Mouse (Mus musculus): ENCODE results near the gene Afg1l. TPM values are rescaled to one million over a fixed set of nuclear protein-coding genes. Genes with fewer than 3 reads are reported as not detected.
A peak's percentile ranks its signal among the peaks of the same experiment; 100 is the strongest.

Gene Afg1l
- total RNA-seq, 2 experiments from 2014 or later = 8.5 to 10.5 TPM

- intact Hi-C loops (cut with DNase I) = no loop called here
- no peak for DNase-seq
These were observed 90.2 kb downstream of the Afg1l start for GRCm38 (mm10) chr10:42388181-42388580.

GRCm38 (mm10) chr10:42384946-42385644, 93.3 kb downstream of the Afg1l start:
- DNase-seq = no peak
- intact Hi-C loops (cut with DNase I) = no loop called here

DNA sequence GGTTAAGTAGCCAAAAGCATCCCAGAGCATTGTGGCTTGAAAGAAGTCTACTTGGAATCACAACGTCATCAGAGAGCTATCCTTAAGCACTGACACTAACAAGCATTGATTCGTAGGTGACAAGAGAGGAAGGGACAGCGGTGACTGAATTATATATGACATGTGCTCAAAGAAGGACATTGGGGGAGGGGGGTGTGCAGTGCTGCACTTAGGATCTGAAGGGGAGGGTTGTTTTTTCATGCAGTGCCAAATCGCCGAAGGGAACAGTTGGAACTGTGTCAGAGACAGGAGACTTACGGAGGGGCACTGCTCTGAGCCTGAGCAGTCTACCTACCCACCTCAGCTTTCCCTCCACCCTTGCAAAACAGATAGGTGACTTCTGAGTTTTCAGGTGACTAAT, 94.7 kb downstream of the Afg1l start:
- intact Hi-C loops (cut with DNase I) = no loop called here
- no peak for DNase-seq

DNA sequence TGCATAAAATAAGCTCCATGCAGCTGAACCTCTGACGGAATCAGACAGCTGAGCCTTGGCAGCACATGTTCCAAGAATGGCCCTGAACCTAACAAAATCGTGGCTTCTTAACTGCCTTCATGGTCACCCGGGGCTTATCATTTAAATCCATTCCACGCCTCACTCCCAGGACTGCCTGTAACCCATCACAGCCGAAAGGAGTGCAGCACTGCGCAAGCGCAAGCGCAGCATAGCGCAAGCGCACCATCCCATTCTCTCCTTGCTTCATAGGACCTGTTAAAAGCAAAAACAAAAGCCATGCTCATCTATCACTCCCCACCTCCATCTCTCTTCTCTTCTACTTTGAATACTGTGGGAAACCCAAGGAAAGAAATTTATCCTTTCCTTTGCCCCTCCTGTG, 114.1 kb downstream of the Afg1l start:
- no peak for DNase-seq
- intact Hi-C loops (cut with DNase I) = no loop called here

DNA sequence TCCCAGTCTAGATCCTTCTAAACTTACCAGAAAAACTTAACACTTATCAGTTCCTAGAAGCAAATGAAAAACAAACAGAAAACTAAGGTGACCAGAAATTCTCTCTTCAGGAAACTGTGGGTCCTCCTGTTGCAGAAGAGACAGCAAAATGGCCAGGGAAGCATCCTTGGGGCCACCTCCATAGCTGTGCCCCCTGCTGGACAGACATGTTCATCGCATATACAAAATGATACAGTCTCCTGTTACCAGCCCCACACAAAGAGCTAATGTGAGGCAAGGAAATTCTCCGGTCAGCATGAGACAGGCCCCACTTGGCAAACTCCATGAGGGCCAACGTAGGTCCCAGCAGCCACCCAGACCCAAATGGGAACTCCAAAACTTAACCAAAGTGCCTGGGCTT, 122.4 kb downstream of the Afg1l start:
- intact Hi-C loops (cut with DNase I) = no loop called here
- no peak for DNase-seq

- DNase-seq = no peak
- intact Hi-C loops (cut with DNase I) = no loop called here
These were observed 130.4 kb downstream of the Afg1l start for GRCm38 (mm10) chr10:42347986-42348385.

DNA sequence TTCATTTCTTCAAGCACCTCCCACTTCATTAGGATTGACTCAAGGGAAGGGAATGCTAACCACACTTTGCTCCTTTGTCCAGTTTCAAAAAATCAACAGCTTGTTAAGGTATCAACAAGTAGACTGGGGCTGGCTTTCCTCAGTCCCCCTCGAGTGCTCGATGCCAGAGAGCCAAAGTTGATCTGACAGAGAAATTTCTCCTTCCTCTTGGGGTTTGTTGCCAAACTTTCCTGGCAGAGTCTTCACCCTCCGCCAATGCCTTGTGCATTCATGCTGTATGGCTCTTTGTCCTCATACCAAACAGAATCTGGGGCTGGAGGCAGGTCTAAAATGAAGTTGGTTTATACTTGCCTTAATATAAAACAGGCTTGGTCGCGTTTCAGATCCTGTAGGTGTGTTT, 131.2 kb downstream of the Afg1l start:
- DNase-seq = no peak
- intact Hi-C loops (cut with DNase I) = no loop called here

DNA sequence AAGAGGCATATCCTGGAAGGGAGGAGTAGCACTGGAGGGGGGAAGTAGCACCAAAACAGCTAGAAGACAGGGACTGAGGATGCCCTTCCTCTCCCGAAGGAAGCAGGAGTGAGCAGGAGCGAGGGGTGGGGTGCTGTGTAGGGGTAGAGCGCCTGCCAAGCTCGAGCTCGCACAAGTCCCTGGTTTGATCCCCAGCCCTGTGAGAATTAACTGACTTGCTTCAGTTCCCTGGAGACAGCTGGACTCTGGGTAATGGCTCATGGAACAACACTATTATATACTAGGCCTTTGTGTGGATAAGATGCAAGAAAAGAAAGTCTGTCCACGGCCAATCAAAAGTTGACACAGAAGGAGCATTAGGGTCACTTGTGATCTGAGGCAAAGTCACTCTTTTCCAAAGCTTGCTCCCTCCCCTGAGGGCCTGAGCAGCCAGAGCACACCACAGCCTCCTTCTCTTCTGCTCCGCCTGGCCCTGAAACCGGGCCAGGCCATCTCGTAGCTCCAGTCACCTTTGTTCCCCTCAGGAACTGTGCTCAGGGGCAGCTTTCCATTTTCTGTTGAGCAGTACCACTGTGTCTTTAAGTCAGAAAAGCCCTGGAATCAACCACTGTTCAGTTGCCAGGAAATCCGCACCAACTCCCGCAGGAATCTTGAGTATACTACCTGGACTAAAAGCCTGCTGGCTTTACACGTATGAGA, 132.0 kb downstream of the Afg1l start:
- intact Hi-C loops (cut with DNase I) = no loop called here
- DNase-seq = no peak

GRCm38 (mm10) chr10:42342714-42343113, 135.7 kb downstream of the Afg1l start:
- no peak for DNase-seq
- intact Hi-C loops (cut with DNase I) = no loop called here

DNA sequence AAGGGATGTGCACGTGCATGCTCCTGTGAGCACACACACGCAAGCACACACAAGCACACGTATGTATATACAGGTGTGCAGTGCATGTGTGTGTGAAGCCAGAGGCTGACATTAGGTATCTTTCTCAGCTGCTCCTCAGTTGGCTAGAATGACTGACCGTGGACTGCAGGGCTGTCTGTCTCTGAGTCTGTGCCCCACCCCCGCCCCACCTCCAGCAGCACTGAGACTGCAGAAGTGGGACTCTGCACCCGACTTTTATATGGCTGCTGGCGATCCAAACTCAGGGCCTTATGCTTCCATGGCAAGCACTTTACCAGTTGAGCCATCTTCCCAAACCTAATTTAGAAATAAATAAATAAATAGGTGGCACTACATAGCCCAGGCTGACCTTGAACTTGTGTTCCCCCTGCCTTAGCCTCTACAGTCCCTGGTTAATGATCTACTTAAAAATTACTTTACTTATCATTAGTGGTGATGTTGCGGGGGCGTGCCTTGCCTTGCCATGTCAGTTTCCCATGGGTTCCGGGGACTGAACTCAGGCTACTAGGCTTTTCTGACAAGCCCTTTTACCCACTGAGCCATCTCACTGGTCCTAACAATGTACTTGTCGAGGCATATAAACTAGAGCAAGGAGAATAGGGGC, 136.4 kb downstream of the Afg1l start:
- DNase-seq = no peak
- intact Hi-C loops (cut with DNase I) = no loop called here

- no peak for DNase-seq
- intact Hi-C loops (cut with DNase I) = no loop called here
These were observed 138.0 kb downstream of the Afg1l start for GRCm38 (mm10) chr10:42340426-42340793.

GRCm38 (mm10) chr10:42339773-42340425, 138.5 kb downstream of the Afg1l start:
- intact Hi-C loops (cut with DNase I) = loop anchor here (10.0 kb wide), 1 partner anchor 385 kb away; no protein-coding TSS in a partner anchor
- DNase-seq = no peak

- DNase-seq = no peak
These were observed 139.9 kb downstream of the Afg1l start for GRCm38 (mm10) chr10:42338456-42338855.

DNA sequence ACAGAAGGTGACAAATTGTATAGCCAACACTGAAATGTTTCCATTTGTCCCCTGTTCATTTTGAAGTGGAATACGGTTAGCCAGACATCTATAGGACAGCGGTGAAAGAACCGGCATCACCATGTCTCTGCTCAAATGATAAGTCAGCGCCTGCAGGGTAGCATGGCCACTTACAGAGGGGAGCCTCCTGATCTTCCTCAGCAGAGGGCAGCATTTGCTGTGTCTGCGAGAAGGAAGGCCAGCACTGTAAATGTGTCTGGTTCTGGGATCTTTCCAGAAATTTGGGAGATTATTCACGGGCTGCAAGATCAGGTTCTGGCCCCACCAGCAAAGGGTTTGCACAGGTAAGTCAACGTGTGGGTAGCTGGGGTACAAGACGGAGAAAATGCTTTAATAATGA, 150.8 kb downstream of the Afg1l start:
- intact Hi-C loops (cut with DNase I) = no loop called here
- no peak for DNase-seq

More at GRCm38 (mm10) chr10:42338456-42338855, 139.9 kb downstream of the Afg1l start:
- intact Hi-C loops (cut with DNase I) = loop anchor here (10.0 kb wide), 1 partner anchor 386 kb away; no protein-coding TSS in a partner anchor

DNA sequence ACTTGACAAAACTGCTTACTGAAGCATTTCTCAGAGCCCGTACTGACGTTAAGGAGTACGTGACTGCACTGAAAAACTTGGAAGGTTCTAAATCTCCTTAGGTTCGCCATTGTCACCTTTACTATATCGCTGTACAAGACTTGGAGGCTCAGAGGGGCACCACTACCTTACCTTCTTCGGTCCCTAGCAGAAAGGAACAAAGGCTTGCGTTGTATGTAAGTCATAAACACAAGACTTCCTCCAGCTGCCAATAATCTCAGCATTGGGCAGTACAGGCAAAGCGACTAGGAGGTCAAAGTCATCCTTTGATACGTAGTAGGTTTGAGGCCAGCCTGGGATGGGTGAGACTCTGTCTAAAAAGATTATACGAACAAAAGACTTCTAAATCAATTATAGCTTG, 153.1 kb downstream of the Afg1l start:
- intact Hi-C loops (cut with DNase I) = no loop called here
- DNase-seq = no peak

DNA sequence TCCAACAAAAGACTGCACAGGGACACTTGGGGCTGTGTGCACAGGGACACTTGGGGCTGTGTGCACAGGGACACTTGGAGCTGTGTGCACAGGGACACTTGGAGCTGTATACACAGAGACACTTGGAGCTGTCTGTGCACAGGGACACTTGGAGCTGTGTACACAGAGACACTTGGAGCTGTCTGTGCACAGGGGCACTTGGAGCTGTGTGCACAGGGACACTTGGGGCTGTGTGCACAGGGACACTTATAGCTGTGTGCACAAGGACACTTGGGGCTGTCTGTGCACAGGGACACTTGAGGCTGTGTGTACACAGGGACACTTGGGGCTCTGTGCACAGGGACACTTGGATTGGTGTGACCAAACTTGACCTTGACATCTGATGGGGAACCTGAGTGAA, 154.4 kb downstream of the Afg1l start:
- intact Hi-C loops (cut with DNase I) = no loop called here
- no peak for DNase-seq

GRCm38 (mm10) chr10:42313222-42313786, 165.1 kb downstream of the Afg1l start:
- intact Hi-C loops (cut with DNase I) = no loop called here

GRCm38 (mm10) chr10:42312557-42312956, 165.8 kb downstream of the Afg1l start:
- DNase-seq = no peak
- intact Hi-C loops (cut with DNase I) = no loop called here

More at GRCm38 (mm10) chr10:42313222-42313786, 165.1 kb downstream of the Afg1l start:
- no peak for DNase-seq

DNA sequence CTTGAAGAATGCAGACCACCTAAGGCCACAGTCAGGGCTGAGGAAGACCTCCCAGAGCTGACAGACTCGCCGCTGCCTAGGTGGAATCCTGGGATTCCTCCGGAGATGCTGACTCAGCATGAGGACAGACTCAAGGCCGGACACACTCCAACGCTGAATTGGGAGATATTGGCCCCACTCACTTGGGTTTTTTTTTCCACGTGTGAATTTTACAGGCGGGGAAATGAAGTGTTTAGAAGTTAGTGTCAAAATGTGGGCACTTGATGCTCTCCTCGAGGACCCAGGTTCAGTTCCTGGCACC, 169.7 kb downstream of the Afg1l start:
- intact Hi-C loops (cut with DNase I) = loop anchor here (5.0 kb wide), 1 partner anchor 424 kb away; no protein-coding TSS in a partner anchor
- no peak for DNase-seq

- intact Hi-C loops (cut with DNase I) = loop anchor here (5.0 kb wide), 1 partner anchor 424 kb away; no protein-coding TSS in a partner anchor
- DNase-seq = peak; percentile 54 to 63
These were observed 170.2 kb downstream of the Afg1l start for GRCm38 (mm10) chr10:42307980-42308686.
